Mouse (Mus musculus): ENCODE data around the gene Exosc10. TPM values are rescaled to one million over a fixed set of nuclear protein-coding genes. Genes with fewer than 3 reads are reported as not detected.

The Exosc10 gene
- 15.4 and 23.5 TPM in 2 replicates for polyA plus RNA-seq (2012; ENCODE audit: insufficient read depth, low replicate concordance)

GRCm38 (mm10) chr4:148558297-148559000, at the start of gene Exosc10:
Exosc10 (plus strand) TSS chr4:148558429.
- Histone ChIP-seq H3K9me3 (no peaks in the 10 kb centered on the region), H3K27me3 (replicated peaks) (no peaks in the 10 kb centered on the region), H3K4me1 (peaks cover 11% of the 10 kb centered on the region), H3K36me3 (replicated peaks; ENCODE audit: low read length) (peaks cover 73% of the 10 kb centered on the region), H3K4me3 (replicated peaks) (peak within 1 kb of the TSS; percentile 99)
- no peak for TF ChIP-seq GATA1 (IDR thresholded peaks at IDR 0.05; ENCODE audit: borderline replicate concordance, low read length)
- TF ChIP-seq FLI1 (IDR thresholded peaks at IDR 0.05; ENCODE audit: low read length) = peak; percentile 92; the same call in 1 of the 2 replicates

- no peaks in the 10 kb centered on the region for H3K27me3 ChIP-seq (replicated peaks)
- TF ChIP-seq GATA1 (IDR thresholded peaks at IDR 0.05; ENCODE audit: borderline replicate concordance, low read length) (no peak), FLI1 (IDR thresholded peaks at IDR 0.05; ENCODE audit: low read length) (no peak)
- peaks cover 35% of the 10 kb centered on the region for H3K4me1 ChIP-seq
- H3K4me3 ChIP-seq (replicated peaks) = peak overlapping the region; percentile 75
- H3K36me3 ChIP-seq (replicated peaks; ENCODE audit: low read length) = peaks cover 84% of the 10 kb centered on the region
- H3K9me3 ChIP-seq = peaks cover 21% of the 10 kb centered on the region
Measured at GRCm38 (mm10) chr4:148509450-148510084, 48.7 kb upstream of the Exosc10 start.

GRCm38 (mm10) chr4:148510691-148511090, 47.5 kb upstream of the Exosc10 start:
- Histone ChIP-seq H3K36me3 (replicated peaks; ENCODE audit: low read length) (peaks cover 85% of the 10 kb centered on the region), H3K27me3 (replicated peaks) (no peaks in the 10 kb centered on the region)
- TF ChIP-seq GATA1 (IDR thresholded peaks at IDR 0.05; ENCODE audit: borderline replicate concordance, low read length) (no peak), FLI1 (IDR thresholded peaks at IDR 0.05; ENCODE audit: low read length) (no peak)

GRCm38 (mm10) chr4:148511334-148511733, 46.9 kb upstream of the Exosc10 start:
- H3K4me1 ChIP-seq = peaks cover 39% of the 10 kb centered on the region
- H3K36me3 ChIP-seq (replicated peaks; ENCODE audit: low read length) = peaks cover 84% of the 10 kb centered on the region
- TF ChIP-seq FLI1 (IDR thresholded peaks at IDR 0.05; ENCODE audit: low read length) (no peak), GATA1 (IDR thresholded peaks at IDR 0.05; ENCODE audit: borderline replicate concordance, low read length) (no peak)
- no peak overlapping the region for H3K4me3 ChIP-seq (replicated peaks)
- H3K9me3 ChIP-seq = peaks cover 21% of the 10 kb centered on the region
- no peaks in the 10 kb centered on the region for H3K27me3 ChIP-seq (replicated peaks)

More at GRCm38 (mm10) chr4:148510691-148511090, 47.5 kb upstream of the Exosc10 start:
- H3K4me1 ChIP-seq = peaks cover 38% of the 10 kb centered on the region
- no peak overlapping the region for H3K4me3 ChIP-seq (replicated peaks)
- H3K9me3 ChIP-seq = peaks cover 21% of the 10 kb centered on the region

- Histone ChIP-seq H3K27me3 (replicated peaks) (no peaks in the 10 kb centered on the region), H3K4me3 (replicated peaks) (no peak overlapping the region), H3K4me1 (peaks cover 56% of the 10 kb centered on the region), H3K9me3 (peaks cover 12% of the 10 kb centered on the region), H3K36me3 (replicated peaks; ENCODE audit: low read length) (peaks cover 87% of the 10 kb centered on the region)
- no peak for TF ChIP-seq GATA1 (IDR thresholded peaks at IDR 0.05; ENCODE audit: borderline replicate concordance, low read length)
- no peak for TF ChIP-seq FLI1 (IDR thresholded peaks at IDR 0.05; ENCODE audit: low read length)
Measured at GRCm38 (mm10) chr4:148513021-148513559, 45.1 kb upstream of the Exosc10 start.

GRCm38 (mm10) chr4:148515313-148515712, 42.9 kb upstream of the Exosc10 start:
- Histone ChIP-seq H3K36me3 (replicated peaks; ENCODE audit: low read length) (peaks cover 95% of the 10 kb centered on the region), H3K4me3 (replicated peaks) (no peak overlapping the region), H3K9me3 (no peaks in the 10 kb centered on the region), H3K27me3 (replicated peaks) (no peaks in the 10 kb centered on the region), H3K4me1 (peaks cover 45% of the 10 kb centered on the region)
- TF ChIP-seq FLI1 (IDR thresholded peaks at IDR 0.05; ENCODE audit: low read length) = no peak
- no peak for TF ChIP-seq GATA1 (IDR thresholded peaks at IDR 0.05; ENCODE audit: borderline replicate concordance, low read length)

- Histone ChIP-seq H3K27me3 (replicated peaks) (no peaks in the 10 kb centered on the region), H3K9me3 (peaks cover 3% of the 10 kb centered on the region; the same call in 1 of the 2 replicates), H3K4me1 (peaks cover 47% of the 10 kb centered on the region), H3K36me3 (replicated peaks; ENCODE audit: low read length) (peaks cover 92% of the 10 kb centered on the region), H3K4me3 (replicated peaks) (no peak overlapping the region)
- TF ChIP-seq FLI1 (IDR thresholded peaks at IDR 0.05; ENCODE audit: low read length) = no peak
- no peak for TF ChIP-seq GATA1 (IDR thresholded peaks at IDR 0.05; ENCODE audit: borderline replicate concordance, low read length)
Measured at GRCm38 (mm10) chr4:148517809-148518208, 40.4 kb upstream of the Exosc10 start.

- TF ChIP-seq GATA1 (IDR thresholded peaks at IDR 0.05; ENCODE audit: borderline replicate concordance, low read length) (no peak), FLI1 (IDR thresholded peaks at IDR 0.05; ENCODE audit: low read length) (no peak)
- Histone ChIP-seq H3K9me3 (peaks cover 3% of the 10 kb centered on the region; the same call in 1 of the 2 replicates), H3K4me3 (replicated peaks) (no peak overlapping the region), H3K36me3 (replicated peaks; ENCODE audit: low read length) (peaks cover 91% of the 10 kb centered on the region), H3K4me1 (peaks cover 49% of the 10 kb centered on the region), H3K27me3 (replicated peaks) (no peaks in the 10 kb centered on the region)
Measured at GRCm38 (mm10) chr4:148518235-148518795, 39.9 kb upstream of the Exosc10 start.

GRCm38 (mm10) chr4:148523538-148523937, 34.7 kb upstream of the Exosc10 start:
- peaks cover 89% of the 10 kb centered on the region for H3K36me3 ChIP-seq (replicated peaks; ENCODE audit: low read length)

More at GRCm38 (mm10) chr4:148523538-148523937, 34.7 kb upstream of the Exosc10 start:
- no peaks in the 10 kb centered on the region for H3K27me3 ChIP-seq (replicated peaks)
- no peak overlapping the region for H3K4me3 ChIP-seq (replicated peaks)
- H3K4me1 ChIP-seq = peaks cover 21% of the 10 kb centered on the region
- no peak for TF ChIP-seq FLI1 (IDR thresholded peaks at IDR 0.05; ENCODE audit: low read length)
- no peak for TF ChIP-seq GATA1 (IDR thresholded peaks at IDR 0.05; ENCODE audit: borderline replicate concordance, low read length)
- H3K9me3 ChIP-seq = peaks cover 3% of the 10 kb centered on the region; the same call in 1 of the 2 replicates
